Mouse (Mus musculus) heart, embryonic 15.5 days (tissue): ENCODE measurements around the gene Chrna1. TPM values are rescaled to one million over a fixed set of nuclear protein-coding genes. Genes with fewer than 3 reads are reported as not detected.

ENCODE experiments used
- ATAC-seq: fragments of 200-750 bp; cut with Nextera tagmentation; replicated peaks from 2 replicates; pipeline ENCODE4 v1.8.0; 2017; ENCODE audit warnings: low read depth, moderate TSS enrichment; ENCODE audit not compliant: insufficient number of reproducible peaks, insufficient read depth, low FRiP score
- H3K27ac ChIP-seq: fragments of 300-500 bp; sonication (generic); 2 replicates; pipeline ENCODE4 v1.5.1; 2015; ENCODE audit warnings: mild to moderate bottlenecking, inconsistent platforms
- H3K27me3 ChIP-seq: fragments of 300-500 bp; sonication (generic); 2 replicates; pipeline ENCODE4 v1.6.1; 2015; ENCODE audit warnings: inconsistent platforms
- H3K36me3 ChIP-seq: fragments of 300-500 bp; sonication (generic); 2 replicates; pipeline ENCODE4 v1.6.1; 2015; ENCODE audit warnings: mild to moderate bottlenecking, inconsistent platforms
- H3K4me1 ChIP-seq: fragments of 300-500 bp; sonication (generic); replicated peaks from 2 replicates; pipeline ENCODE4 v1.6.1; 2015; ENCODE audit warnings: inconsistent platforms
- H3K4me2 ChIP-seq: fragments of 300-500 bp; sonication (generic); 2 replicates; pipeline ENCODE4 v1.6.1; 2015; ENCODE audit warnings: inconsistent platforms, mild to moderate bottlenecking, moderate library complexity
- H3K4me3 ChIP-seq: fragments of 300-500 bp; sonication (generic); 2 replicates; pipeline ENCODE4 v1.5.1; 2015; ENCODE audit warnings: mild to moderate bottlenecking, inconsistent platforms
- H3K9ac ChIP-seq: fragments of 300-500 bp; sonication (generic); 2 replicates; pipeline ENCODE4 v1.6.1; 2015; ENCODE audit warnings: mild to moderate bottlenecking, inconsistent platforms
- H3K9me3 ChIP-seq: fragments of 300-500 bp; sonication (generic); replicated peaks from 2 replicates; pipeline ENCODE4 v1.6.1; 2016; ENCODE audit warnings: inconsistent platforms
- WGBS: fragments of 180-500 bp; shearing (Covaris S2); methylation state at CpG from one replicate; pipeline ENCODE4 v1.1.7; 2015; ENCODE audit warnings: mixed read lengths; 5-methylcytosine and 5-hydroxymethylcytosine counted together
- polyA plus RNA-seq: library from polyadenylated mRNA; unstranded; fragments of >200 nt; fragmentation: Nextera tagmentation; extraction: Ambion mirVana; gene quantifications from 2 replicates; pipeline ENCODE4 v1.2.1, GENCODE M21; 2015

Chrna1 gene
- polyA plus RNA-seq, 1 experiment from 2014 or later = 0.09 TPM

GRCm38 (mm10) chr2:73514178-73514577 lies 66.0 kb downstream of the Chrna1 start:
- no peak for ATAC-seq
- Histone ChIP-seq H3K4me2 (no peak overlapping the region), H3K36me3 (no peaks in the 10 kb centered on the region), H3K9ac (no peak overlapping the region), H3K9me3 (no peaks in the 10 kb centered on the region), H3K4me3 (no peak overlapping the region), H3K27me3 (no peaks in the 10 kb centered on the region), H3K4me1 (peaks cover 8% of the 10 kb centered on the region), H3K27ac (no peak overlapping the region)
- 86% methylated on average over 6 of the region's 6 CpGs for WGBS

Other genes with a start within 250 kb of the Chrna1 start
- 4.7 and 6.2 TPM in 2 replicates for gene Gpr155, start 193.8 kb downstream of the Chrna1 start, polyA plus RNA-seq
- gene Wipf1, start 50.6 kb downstream of the Chrna1 start, polyA plus RNA-seq = 5.1 and 7.6 TPM in 2 replicates
- 21.2 and 24.0 TPM in 2 replicates for gene Chn1, start 195.0 kb upstream of the Chrna1 start, polyA plus RNA-seq